Mouse (Mus musculus) cerebellum, postnatal 14 days (tissue): ENCODE measurements around the gene Vmn1r204.
"Not testable (repeated sequence)": the region's sequence is repeated elsewhere in the genome, so short reads cannot be mapped to it uniquely, and the experiment has no call there.

Experiments used
- DNase-seq, 2 experiments: peaks; one replicate each; pipeline ENCODE4 v3.0.0; 2021; ENCODE audit warnings: mixed read lengths in 2 of 2

Vmn1r204 gene

DNA sequence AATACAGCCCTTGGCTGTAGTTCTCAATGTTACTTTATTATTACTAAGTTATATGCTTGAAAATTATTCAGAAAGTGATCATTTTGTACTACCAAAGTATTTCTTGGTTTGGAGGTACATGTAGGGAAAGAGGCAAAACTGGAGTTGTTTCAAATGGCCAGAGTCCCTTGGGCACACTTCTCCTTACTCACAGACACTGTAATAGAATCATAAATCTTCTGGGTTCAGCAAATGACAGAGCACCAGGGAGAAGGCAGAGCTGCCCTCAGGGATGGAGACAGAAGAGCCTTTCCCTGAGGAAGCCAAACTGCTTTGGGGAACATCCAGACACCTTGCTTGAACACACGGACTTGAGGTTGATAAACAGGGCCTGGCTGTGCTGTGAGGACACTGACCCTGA lies at the start of gene Vmn1r204:
TSS of gene Vmn1r204 (plus strand) at position 301 of the 400 bp plus-strand sequence.
- not testable (repeated sequence) for DNase-seq

DNA sequence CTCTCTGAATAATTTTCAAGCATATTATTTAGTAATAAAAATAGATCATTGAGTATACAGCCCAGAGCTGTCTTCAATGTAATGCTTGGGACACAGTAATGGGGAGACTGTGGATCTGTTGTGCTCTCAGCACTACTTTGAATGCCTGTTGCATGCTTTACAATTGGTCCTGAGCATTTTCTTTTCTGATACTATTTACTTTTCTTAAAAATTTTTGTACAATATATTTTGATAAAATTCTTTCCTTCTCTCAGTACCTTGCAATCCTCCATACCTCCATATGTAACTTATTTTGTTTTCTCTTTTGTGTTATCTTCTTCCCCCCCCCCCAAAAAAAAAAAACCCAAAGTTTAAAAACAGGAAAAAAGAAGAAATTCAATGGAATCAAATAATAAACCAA lies 47.7 kb upstream of the Vmn1r204 start, which contains the start of gene Vmn1r202:
TSS of gene Vmn1r202 (minus strand) at position 101 of the 400 bp plus-strand sequence.
- DNase-seq, result no peak

DNA sequence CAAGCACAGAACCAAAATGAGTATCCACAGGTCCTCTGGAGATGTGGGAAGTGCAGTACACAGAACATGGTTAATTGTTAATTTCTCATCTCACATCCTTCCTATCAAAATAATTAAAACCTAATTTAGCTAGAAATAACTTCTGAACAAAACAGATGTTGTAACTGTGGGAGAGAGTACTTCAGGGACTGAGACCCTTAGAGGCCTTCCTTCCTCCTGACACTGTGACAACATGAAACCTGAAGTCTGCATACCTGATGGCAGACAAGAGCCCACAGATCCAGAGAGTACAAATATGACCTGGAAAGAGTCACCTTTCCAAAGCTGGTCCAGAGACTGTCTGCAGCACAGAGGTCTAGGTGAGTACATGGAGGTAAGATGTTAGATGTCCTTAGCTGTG lies 35.2 kb upstream of the Vmn1r204 start, which contains the start of gene Vmn1r203:
TSS of gene Vmn1r203 (plus strand) at position 301 of the 400 bp plus-strand sequence.
- DNase-seq, result no peak

DNA sequence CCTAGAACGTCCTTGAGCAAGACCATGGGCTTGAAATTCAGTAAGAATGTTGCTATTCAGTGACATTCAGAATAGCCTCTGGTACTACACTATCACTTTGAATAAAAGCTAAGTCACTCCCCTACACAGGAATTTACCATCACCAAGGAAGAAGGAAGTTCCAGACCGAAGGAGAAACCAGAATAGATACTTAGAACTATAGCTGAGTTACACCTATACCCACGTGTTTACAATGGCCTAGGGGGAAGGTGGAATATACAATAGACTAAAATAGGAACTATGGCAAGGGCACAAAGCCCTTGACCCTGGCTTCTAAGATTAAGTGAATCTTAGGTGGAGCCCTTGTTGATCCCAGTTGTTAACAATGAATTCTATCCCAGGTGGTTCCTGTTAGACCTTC lies 21.9 kb downstream of the Vmn1r204 start:
- DNase-seq, result not testable (repeated sequence)

DNA sequence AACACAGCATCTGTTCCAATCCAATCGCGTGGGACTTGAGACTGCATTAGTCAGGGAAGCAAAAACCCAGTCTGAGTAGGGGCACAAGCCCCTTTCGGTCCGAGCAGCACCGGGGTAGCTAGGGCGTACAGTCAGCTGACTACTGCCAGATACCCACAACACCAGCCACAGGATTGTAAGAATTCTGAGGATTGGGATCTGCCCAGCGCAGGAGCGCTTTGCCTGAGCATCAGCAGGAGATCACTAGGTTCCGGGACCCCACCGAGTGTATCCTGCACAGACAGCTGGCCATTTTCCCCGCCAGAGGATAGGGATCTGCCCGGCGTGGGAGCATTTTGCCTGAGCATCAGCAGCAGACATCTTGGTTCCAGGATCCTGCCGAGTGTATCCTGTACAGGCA lies 30.3 kb downstream of the Vmn1r204 start:
- not testable (repeated sequence) for DNase-seq

DNA sequence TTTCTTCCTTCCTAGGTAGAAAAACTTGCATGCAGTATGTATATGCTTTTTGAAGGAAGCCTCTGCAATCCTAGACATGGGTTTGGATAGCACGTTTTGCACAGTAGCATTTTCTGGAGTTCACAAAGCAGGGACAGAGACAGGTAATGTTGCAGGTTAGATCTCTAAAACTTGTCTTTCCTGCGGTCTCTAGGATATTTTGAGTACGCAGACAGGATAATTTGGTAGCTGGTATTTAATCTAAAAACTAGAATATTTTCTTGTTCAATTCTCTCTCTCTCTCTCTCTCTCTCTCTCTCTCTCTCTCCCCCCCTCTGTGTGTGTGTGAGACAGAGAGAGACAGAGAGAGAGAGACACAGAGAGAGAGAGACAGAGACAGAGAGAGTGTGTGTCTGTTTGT lies 39.9 kb downstream of the Vmn1r204 start, which contains the start of gene Vmn1r205:
TSS of gene Vmn1r205 (minus strand) at position 101 of the 400 bp plus-strand sequence.
- DNase-seq, result no peak
